Mouse (Mus musculus): ENCODE data around the gene Krtap16-1. TPM values are rescaled to one million over a fixed set of nuclear protein-coding genes. Genes with fewer than 3 reads are reported as not detected.

The Krtap16-1 gene
- total and polyA plus RNA-seq, 3 experiments, result not detected

GRCm38 (mm10) chr11:99948175-99948574 lies 38.2 kb downstream of the Krtap16-1 start, which contains the start of gene Krtap9-5:
TSS of gene Krtap9-5 (plus strand) at chr11:99948475.
- Histone ChIP-seq H3K9ac (ENCODE audit: low read depth, low read length) (no peak within 1 kb of the TSS), H3K27me3 (ENCODE audit: control insufficient read depth, insufficient read depth, low read length) (no peaks in the 10 kb centered on the region), H3K79me2 (replicated peaks; ENCODE audit: control insufficient read depth, insufficient read depth, low read length) (no peaks in the 10 kb centered on the region), H3K4me3 (no peak within 1 kb of the TSS), H3K4me1 (ENCODE audit: control insufficient read depth, insufficient read depth, low read length) (no peaks in the 10 kb centered on the region), H3K36me3 (ENCODE audit: control insufficient read depth, insufficient read depth, low read length) (no peaks in the 10 kb centered on the region), H3K27ac (no peak within 1 kb of the TSS)
- no peak for DNase-seq
- WGBS, result 81% methylated on average over 2 of the region's 2 CpGs
- TF ChIP-seq CTCF (IDR thresholded peaks at IDR 0.05), result no peak
- no peak for TF ChIP-seq POLR2A (IDR thresholded peaks at IDR 0.05; ENCODE audit: insufficient read depth, low read depth, low read length)
- no peak for TF ChIP-seq EP300 (IDR thresholded peaks at IDR 0.05; ENCODE audit: insufficient read depth, low read depth, low read length)
- intact Hi-C loops (cut with DNase I), result no loop called here

DNA sequence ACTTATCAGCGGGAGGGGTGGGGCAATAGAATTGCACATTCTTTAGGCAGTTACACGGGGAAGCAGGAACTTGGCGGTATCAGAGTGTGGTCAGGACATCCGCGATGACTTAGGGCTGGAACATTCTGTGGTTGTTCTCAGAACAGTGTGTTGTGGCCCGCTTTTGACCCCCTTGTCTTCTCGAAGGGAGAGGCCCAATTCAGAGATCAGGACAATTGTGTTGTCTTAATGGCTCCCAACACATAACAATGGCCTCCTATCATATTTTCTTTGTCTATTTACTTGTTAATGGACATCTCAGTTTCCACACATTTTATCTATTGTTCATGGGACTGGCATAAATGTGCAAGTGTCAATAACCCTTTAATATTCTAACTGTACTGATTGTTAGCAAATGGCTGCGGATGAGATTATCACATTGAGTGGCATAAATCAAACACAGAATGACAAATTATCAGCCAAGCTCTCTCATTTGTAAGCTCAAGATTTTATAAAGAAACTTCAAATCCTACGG lies 48.6 kb downstream of the Krtap16-1 start:
- no peak overlapping the region for H3K9ac ChIP-seq (ENCODE audit: low read depth, low read length)
- DNase-seq, result no peak
- TF ChIP-seq POLR2A (IDR thresholded peaks at IDR 0.05; ENCODE audit: insufficient read depth, low read depth, low read length) (no peak), EP300 (IDR thresholded peaks at IDR 0.05; ENCODE audit: insufficient read depth, low read depth, low read length) (no peak), CTCF (IDR thresholded peaks at IDR 0.05) (no peak)
- no peak overlapping the region for H3K27ac ChIP-seq
- no peaks in the 10 kb centered on the region for H3K36me3 ChIP-seq (ENCODE audit: control insufficient read depth, insufficient read depth, low read length)
- H3K79me2 ChIP-seq (replicated peaks; ENCODE audit: control insufficient read depth, insufficient read depth, low read length), result no peaks in the 10 kb centered on the region
- no peak overlapping the region for H3K4me3 ChIP-seq
- H3K27me3 ChIP-seq (ENCODE audit: control insufficient read depth, insufficient read depth, low read length), result no peaks in the 10 kb centered on the region
- WGBS, result 71% methylated on average over 9 of the region's 9 CpGs
- no peaks in the 10 kb centered on the region for H3K4me1 ChIP-seq (ENCODE audit: control insufficient read depth, insufficient read depth, low read length)
- intact Hi-C loops (cut with DNase I), result no loop called here

- no peak for DNase-seq
- 73% methylated on average over 1 of the region's 1 CpGs for WGBS
- no peak within 1 kb of the TSS for H3K27ac ChIP-seq
- intact Hi-C loops (cut with DNase I), result no loop called here
- H3K27me3 ChIP-seq (ENCODE audit: control insufficient read depth, insufficient read depth, low read length), result no peaks in the 10 kb centered on the region
- H3K4me1 ChIP-seq (ENCODE audit: control insufficient read depth, insufficient read depth, low read length), result no peaks in the 10 kb centered on the region
- no peak within 1 kb of the TSS for H3K4me3 ChIP-seq
- no peak within 1 kb of the TSS for H3K9ac ChIP-seq (ENCODE audit: low read depth, low read length)
- H3K36me3 ChIP-seq (ENCODE audit: control insufficient read depth, insufficient read depth, low read length), result no peaks in the 10 kb centered on the region
- no peaks in the 10 kb centered on the region for H3K79me2 ChIP-seq (replicated peaks; ENCODE audit: control insufficient read depth, insufficient read depth, low read length)
- no peak for TF ChIP-seq POLR2A (IDR thresholded peaks at IDR 0.05; ENCODE audit: insufficient read depth, low read depth, low read length)
- TF ChIP-seq EP300 (IDR thresholded peaks at IDR 0.05; ENCODE audit: insufficient read depth, low read depth, low read length), result no peak
- TF ChIP-seq CTCF (IDR thresholded peaks at IDR 0.05), result no peak
Measured at GRCm38 (mm10) chr11:99935991-99936390, 50.4 kb downstream of the Krtap16-1 start, which contains the start of gene Krtap31-2. TSS of gene Krtap31-2 (plus strand) at chr11:99936291.

Other genes with a start within 250 kb of the Krtap16-1 start
Only the 30 nearest of the 32 such genes appear.
- not detected for gene Krtap4-8, start 205.9 kb downstream of the Krtap16-1 start, total RNA-seq (2021)
- gene Krtap4-8, start 205.9 kb downstream of the Krtap16-1 start, polyA plus RNA-seq (2012; rRNA removed), result not detected in 2 replicates
- not detected for gene Krtap4-9, start 201.4 kb downstream of the Krtap16-1 start, total RNA-seq (2021)
- gene Krtap4-9, start 201.4 kb downstream of the Krtap16-1 start, polyA plus RNA-seq (2012; rRNA removed), result not detected in 2 replicates
- gene Gm11596, start 193.1 kb downstream of the Krtap16-1 start, total RNA-seq (2021), result not detected
- not detected in 2 replicates for gene Gm11596, start 193.1 kb downstream of the Krtap16-1 start, polyA plus RNA-seq (2012; rRNA removed)
- not detected for gene Gm11569, start 187.7 kb downstream of the Krtap16-1 start, total RNA-seq (2021)
- not detected in 2 replicates for gene Gm11569, start 187.7 kb downstream of the Krtap16-1 start, polyA plus RNA-seq (2012; rRNA removed)
- gene Gm11554, start 182.2 kb downstream of the Krtap16-1 start, total RNA-seq (2021), result not detected
- gene Gm11554, start 182.2 kb downstream of the Krtap16-1 start, polyA plus RNA-seq (2012; rRNA removed), result not detected in 2 replicates
- gene Krtap4-13, start 176.7 kb downstream of the Krtap16-1 start, total RNA-seq (2021), result not detected
- not detected in 2 replicates for gene Krtap4-13, start 176.7 kb downstream of the Krtap16-1 start, polyA plus RNA-seq (2012; rRNA removed)
- not detected for gene Gm11564, start 170.9 kb downstream of the Krtap16-1 start, total RNA-seq (2021)
- gene Gm11564, start 170.9 kb downstream of the Krtap16-1 start, polyA plus RNA-seq (2012; rRNA removed), result not detected in 2 replicates
- gene 2300003K06Rik, start 148.5 kb downstream of the Krtap16-1 start, total RNA-seq (2021), result not detected
- gene 2300003K06Rik, start 148.5 kb downstream of the Krtap16-1 start, polyA plus RNA-seq (2012; rRNA removed), result not detected in 2 replicates
- not detected for gene Krtap4-16, start 135.0 kb downstream of the Krtap16-1 start, total RNA-seq (2021)
- gene Krtap4-16, start 135.0 kb downstream of the Krtap16-1 start, polyA plus RNA-seq (2012; rRNA removed), result not detected in 2 replicates
- gene Gm11568, start 128.7 kb downstream of the Krtap16-1 start, total RNA-seq (2021), result not detected
- not detected in 2 replicates for gene Gm11568, start 128.7 kb downstream of the Krtap16-1 start, polyA plus RNA-seq (2012; rRNA removed)
- gene Gm11559, start 122.1 kb downstream of the Krtap16-1 start, total RNA-seq (2021), result not detected
- gene Gm11559, start 122.1 kb downstream of the Krtap16-1 start, polyA plus RNA-seq (2012; rRNA removed), result not detected in 2 replicates
- gene Krtap9-1, start 113.2 kb downstream of the Krtap16-1 start, total RNA-seq (2021), result not detected
- gene Krtap9-1, start 113.2 kb downstream of the Krtap16-1 start, polyA plus RNA-seq (2012; rRNA removed), result not detected in 2 replicates
- not detected for gene Gm11567, start 107.4 kb downstream of the Krtap16-1 start, total RNA-seq (2021)
- not detected in 2 replicates for gene Gm11567, start 107.4 kb downstream of the Krtap16-1 start, polyA plus RNA-seq (2012; rRNA removed)
- not detected for gene Krtap31-1, start 78.7 kb downstream of the Krtap16-1 start, total RNA-seq (2021)
- gene Krtap31-1, start 78.7 kb downstream of the Krtap16-1 start, polyA plus RNA-seq (2012; rRNA removed), result not detected in 2 replicates
- not detected for gene Gm11565, start 71.8 kb downstream of the Krtap16-1 start, total RNA-seq (2021)
- gene Gm11565, start 71.8 kb downstream of the Krtap16-1 start, polyA plus RNA-seq (2012; rRNA removed), result not detected in 2 replicates
- not detected for gene Krtap31-2, start 50.3 kb downstream of the Krtap16-1 start, total RNA-seq (2021)
- not detected in 2 replicates for gene Krtap31-2, start 50.3 kb downstream of the Krtap16-1 start, polyA plus RNA-seq (2012; rRNA removed)
- gene Krtap9-5, start 38.1 kb downstream of the Krtap16-1 start, total RNA-seq (2021), result not detected
- not detected in 2 replicates for gene Krtap9-5, start 38.1 kb downstream of the Krtap16-1 start, polyA plus RNA-seq (2012; rRNA removed)
- gene Krtap29-1, start 7.5 kb downstream of the Krtap16-1 start, total RNA-seq (2021), result not detected
- not detected in 2 replicates for gene Krtap29-1, start 7.5 kb downstream of the Krtap16-1 start, polyA plus RNA-seq (2012; rRNA removed)
- not detected for gene Krtap17-1, start 7.4 kb upstream of the Krtap16-1 start, total RNA-seq (2021)
- not detected in 2 replicates for gene Krtap17-1, start 7.4 kb upstream of the Krtap16-1 start, polyA plus RNA-seq (2012; rRNA removed)
- not detected for gene Krt33a, start 29.6 kb upstream of the Krtap16-1 start, total RNA-seq (2021)
- gene Krt33a, start 29.6 kb upstream of the Krtap16-1 start, polyA plus RNA-seq (2012; rRNA removed), result not detected in 2 replicates
- not detected for gene Krt33b, start 43.3 kb upstream of the Krtap16-1 start, total RNA-seq (2021)
- not detected in 2 replicates for gene Krt33b, start 43.3 kb upstream of the Krtap16-1 start, polyA plus RNA-seq (2012; rRNA removed)
- not detected for gene Krt34, start 55.0 kb upstream of the Krtap16-1 start, total RNA-seq (2021)
- gene Krt34, start 55.0 kb upstream of the Krtap16-1 start, polyA plus RNA-seq (2012; rRNA removed), result not detected in 2 replicates
- not detected for gene Krt31, start 64.0 kb upstream of the Krtap16-1 start, total RNA-seq (2021)
- gene Krt31, start 64.0 kb upstream of the Krtap16-1 start, polyA plus RNA-seq (2012; rRNA removed), result 0.08 TPM in 1 of 2 replicates, not detected in the other
- not detected for gene Krt32, start 101.6 kb upstream of the Krtap16-1 start, total RNA-seq (2021)
- gene Krt32, start 101.6 kb upstream of the Krtap16-1 start, polyA plus RNA-seq (2012; rRNA removed), result not detected in 2 replicates
- gene Krt35, start 109.6 kb upstream of the Krtap16-1 start, total RNA-seq (2021), result not detected
- not detected in 2 replicates for gene Krt35, start 109.6 kb upstream of the Krtap16-1 start, polyA plus RNA-seq (2012; rRNA removed)
- gene Krt36, start 119.0 kb upstream of the Krtap16-1 start, total RNA-seq (2021), result not detected
- 0.15 TPM in 1 of 2 replicates, not detected in the other for gene Krt36, start 119.0 kb upstream of the Krtap16-1 start, polyA plus RNA-seq (2012; rRNA removed)
- gene Krt13, start 135.0 kb upstream of the Krtap16-1 start, total RNA-seq (2021), result not detected
- gene Krt13, start 135.0 kb upstream of the Krtap16-1 start, polyA plus RNA-seq (2012; rRNA removed), result not detected in 2 replicates
- under 1 TPM in 1 of 2 experiments, not detected in 1; 0.23 TPM for gene Krt15, start 149.3 kb upstream of the Krtap16-1 start, total RNA-seq (2021)
- gene Krt15, start 149.3 kb upstream of the Krtap16-1 start, polyA plus RNA-seq (2012; rRNA removed), result 0.26 and 5.0 TPM in 2 replicates
- gene Krt19, start 162.1 kb upstream of the Krtap16-1 start, total RNA-seq (2021), result 1 to 10 TPM; 6.9 to 8.5 TPM
- 8.0 and 27.0 TPM in 2 replicates for gene Krt19, start 162.1 kb upstream of the Krtap16-1 start, polyA plus RNA-seq (2012; rRNA removed)
- not detected for gene Krt9, start 206.6 kb upstream of the Krtap16-1 start, total RNA-seq (2021)
- gene Krt9, start 206.6 kb upstream of the Krtap16-1 start, polyA plus RNA-seq (2012; rRNA removed), result not detected in 2 replicates

Measured in heart, adult 2 months (tissue).